Mouse (Mus musculus): ENCODE measurements at regions not wholly inside any gene's neighbourhood (a gene's known extent, or its start where the extent isn't known, plus 50 kb on each side); places are given as distances from the start of the nearest gene placed in this dataset.

DNA sequence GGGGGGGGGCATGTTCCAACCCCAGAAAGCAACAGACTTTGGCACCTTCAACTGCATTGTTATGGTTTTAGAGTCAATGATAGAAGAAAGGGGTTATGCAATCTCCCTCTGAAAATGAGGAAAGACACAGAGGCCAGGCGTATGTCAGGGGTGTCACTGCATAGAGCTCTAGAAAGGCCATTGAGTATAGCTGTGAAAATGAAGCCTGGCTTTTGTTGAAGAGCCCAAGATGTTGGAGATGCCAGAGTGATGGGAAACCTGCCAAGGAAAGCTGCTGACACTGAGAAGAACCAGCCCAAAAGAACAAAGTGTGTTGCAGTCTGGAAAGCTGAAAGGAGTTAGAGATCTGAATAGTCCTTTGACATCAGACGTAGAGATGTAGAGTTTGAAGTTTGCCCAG lies 1022.2 kb upstream of the Slit2 start:
- Histone ChIP-seq H3K4me2 (ENCODE audit: low read length) (no peak overlapping the region), H3K4me1 (ENCODE audit: control insufficient read depth, insufficient read depth, low read depth, low read length) (no peaks in the 10 kb centered on the region), H3K27ac (ENCODE audit: low read depth, low read length) (no peak overlapping the region), H3K9me3 (ENCODE audit: control insufficient read depth, low read length) (no peaks in the 10 kb centered on the region), H3K9ac (ENCODE audit: low read depth, low read length) (no peak overlapping the region), H3K36me3 (ENCODE audit: control insufficient read depth, insufficient read depth, low read length) (no peaks in the 10 kb centered on the region), H3K4me3 (ENCODE audit: low read length) (no peak overlapping the region), H3K27me3 (replicated peaks; ENCODE audit: control insufficient read depth, insufficient read depth, low read length) (no peaks in the 10 kb centered on the region)
- WGBS = 64% methylated on average over 2 of the region's 2 CpGs
- ATAC-seq = no peak

DNA sequence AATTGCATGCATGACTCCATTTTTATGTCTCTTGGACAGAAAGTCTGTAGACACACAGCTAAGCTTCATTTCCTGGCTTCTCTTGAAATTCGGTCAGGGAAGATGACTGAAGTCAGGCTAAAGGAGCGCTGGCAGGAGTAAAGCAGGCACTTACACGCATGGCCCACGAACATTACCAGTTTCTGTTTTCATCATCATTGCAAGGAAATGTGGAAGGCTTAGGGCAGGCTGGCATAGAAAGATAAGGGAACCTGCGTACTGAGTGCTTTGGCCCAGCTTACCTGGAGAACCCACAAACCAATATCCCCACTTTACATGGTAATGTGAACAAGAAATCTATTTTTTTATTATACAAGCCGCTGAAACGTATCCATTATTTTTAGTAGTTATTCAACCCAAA lies 1056.6 kb upstream of the Slit2 start:
- Histone ChIP-seq H3K9me3 (ENCODE audit: control insufficient read depth, low read length) (no peaks in the 10 kb centered on the region), H3K4me1 (ENCODE audit: control insufficient read depth, insufficient read depth, low read depth, low read length) (no peaks in the 10 kb centered on the region), H3K4me2 (ENCODE audit: low read length) (no peak overlapping the region), H3K9ac (ENCODE audit: low read depth, low read length) (no peak overlapping the region), H3K36me3 (ENCODE audit: control insufficient read depth, insufficient read depth, low read length) (no peaks in the 10 kb centered on the region), H3K4me3 (ENCODE audit: low read length) (no peak overlapping the region), H3K27me3 (replicated peaks; ENCODE audit: control insufficient read depth, insufficient read depth, low read length) (no peaks in the 10 kb centered on the region), H3K27ac (ENCODE audit: low read depth, low read length) (no peak overlapping the region)
- 82% methylated on average over 7 of the region's 7 CpGs for WGBS
- no peak for ATAC-seq

DNA sequence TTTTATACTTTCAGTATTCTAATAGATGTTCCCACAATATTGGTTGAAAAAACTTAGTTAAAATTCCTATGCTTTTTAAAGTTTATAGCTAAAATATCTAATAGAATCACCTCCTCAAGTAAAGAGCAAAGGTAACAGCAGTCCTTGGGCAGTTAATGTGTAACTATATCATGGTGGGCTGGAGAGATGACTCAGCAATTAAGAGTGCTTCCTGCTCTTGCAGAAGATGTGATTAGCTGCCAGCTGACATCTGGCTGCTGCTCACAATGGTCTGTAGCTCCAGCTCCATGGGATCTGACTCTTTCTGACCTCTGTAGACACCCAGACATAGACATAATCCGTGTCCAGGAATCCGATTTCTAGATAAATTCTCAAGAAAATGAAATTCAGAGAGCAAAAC lies 1044.5 kb upstream of the Lcorl start:
- no peak for ATAC-seq
- Histone ChIP-seq H3K27ac (ENCODE audit: low read depth, low read length) (no peak overlapping the region), H3K27me3 (replicated peaks; ENCODE audit: control insufficient read depth, insufficient read depth, low read length) (no peaks in the 10 kb centered on the region), H3K4me1 (ENCODE audit: control insufficient read depth, insufficient read depth, low read depth, low read length) (no peaks in the 10 kb centered on the region), H3K4me3 (ENCODE audit: low read length) (no peak overlapping the region), H3K9me3 (ENCODE audit: control insufficient read depth, low read length) (no peaks in the 10 kb centered on the region), H3K4me2 (ENCODE audit: low read length) (no peak overlapping the region), H3K36me3 (ENCODE audit: control insufficient read depth, insufficient read depth, low read length) (no peaks in the 10 kb centered on the region), H3K9ac (ENCODE audit: low read depth, low read length) (no peak overlapping the region)
- WGBS = 80% methylated on average over 2 of the region's 2 CpGs

DNA sequence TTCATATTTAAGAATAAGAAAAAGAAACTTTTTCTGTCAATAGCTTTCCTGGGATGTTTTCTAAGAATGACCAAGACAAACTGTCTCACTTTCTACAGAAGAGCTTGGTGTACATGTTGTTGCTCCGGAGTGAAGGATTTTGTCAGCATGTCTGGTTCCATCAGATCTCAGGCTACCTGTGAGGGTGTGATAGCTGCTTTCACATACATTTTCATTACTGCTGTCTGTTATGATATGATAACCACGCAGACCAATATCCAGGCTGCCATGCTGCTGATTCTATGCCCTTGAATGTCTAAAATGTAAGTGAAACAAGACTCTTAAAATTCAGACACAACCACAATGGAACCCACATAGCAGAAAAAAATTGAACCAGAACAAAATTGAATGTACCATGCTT lies 1036.6 kb upstream of the Lcorl start:
- Histone ChIP-seq H3K36me3 (ENCODE audit: control insufficient read depth, insufficient read depth, low read length) (no peaks in the 10 kb centered on the region), H3K27me3 (replicated peaks; ENCODE audit: control insufficient read depth, insufficient read depth, low read length) (no peaks in the 10 kb centered on the region), H3K27ac (ENCODE audit: low read depth, low read length) (no peak overlapping the region), H3K4me3 (ENCODE audit: low read length) (no peak overlapping the region), H3K4me2 (ENCODE audit: low read length) (no peak overlapping the region), H3K4me1 (ENCODE audit: control insufficient read depth, insufficient read depth, low read depth, low read length) (no peaks in the 10 kb centered on the region), H3K9ac (ENCODE audit: low read depth, low read length) (no peak overlapping the region), H3K9me3 (ENCODE audit: control insufficient read depth, low read length) (no peaks in the 10 kb centered on the region)
- ATAC-seq = no peak
- 84% methylated on average over 2 of the region's 2 CpGs for WGBS

DNA sequence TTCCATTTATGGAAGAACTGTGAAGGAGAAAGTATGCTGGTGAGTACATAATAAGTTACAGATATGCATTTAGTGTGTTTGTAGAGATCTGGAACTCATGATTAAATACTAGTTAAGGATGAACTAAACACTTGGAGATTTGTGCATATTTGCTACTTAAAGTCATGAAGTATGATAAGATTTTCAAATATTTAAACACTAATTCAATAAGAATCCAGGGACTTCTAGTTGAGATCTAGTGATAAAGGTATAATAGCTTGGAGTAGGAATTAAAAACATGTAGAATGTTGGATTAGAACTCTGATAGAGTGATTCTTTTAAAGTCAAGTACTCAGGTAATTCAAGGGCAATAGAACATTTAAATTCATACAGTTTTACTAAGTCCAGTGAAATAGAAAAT lies 1026.5 kb upstream of the Lcorl start:
- Histone ChIP-seq H3K27me3 (replicated peaks; ENCODE audit: control insufficient read depth, insufficient read depth, low read length) (no peaks in the 10 kb centered on the region), H3K27ac (ENCODE audit: low read depth, low read length) (no peak overlapping the region), H3K9me3 (ENCODE audit: control insufficient read depth, low read length) (no peaks in the 10 kb centered on the region), H3K36me3 (ENCODE audit: control insufficient read depth, insufficient read depth, low read length) (no peaks in the 10 kb centered on the region), H3K9ac (ENCODE audit: low read depth, low read length) (no peak overlapping the region), H3K4me3 (ENCODE audit: low read length) (no peak overlapping the region), H3K4me1 (ENCODE audit: control insufficient read depth, insufficient read depth, low read depth, low read length) (no peaks in the 10 kb centered on the region), H3K4me2 (ENCODE audit: low read length) (no peak overlapping the region)
- ATAC-seq = no peak

DNA sequence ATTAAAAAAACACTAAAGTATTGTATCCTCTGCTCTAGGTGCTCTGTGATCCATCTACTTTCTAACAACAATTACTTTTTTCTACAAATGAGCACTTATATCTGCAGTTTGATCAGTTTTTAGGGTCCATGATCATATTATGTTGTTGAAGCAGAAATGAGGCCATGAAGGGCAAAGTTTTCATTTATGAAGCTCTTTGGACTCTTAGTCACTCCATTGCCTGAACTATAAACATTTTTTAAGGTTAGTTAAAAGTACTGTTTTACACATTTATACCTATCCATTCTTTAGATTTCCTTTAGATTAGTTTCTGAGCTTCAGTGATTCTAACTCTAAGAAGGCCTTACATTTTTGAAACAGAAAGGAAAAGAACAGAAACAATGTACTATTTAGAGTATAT lies 999.4 kb upstream of the Lcorl start:
- no peaks in the 10 kb centered on the region for H3K27me3 ChIP-seq (replicated peaks; ENCODE audit: control insufficient read depth, insufficient read depth, low read length)
- H3K9ac ChIP-seq (ENCODE audit: low read depth, low read length) = no peak overlapping the region
- no peaks in the 10 kb centered on the region for H3K36me3 ChIP-seq (ENCODE audit: control insufficient read depth, insufficient read depth, low read length)
- no peaks in the 10 kb centered on the region for H3K4me1 ChIP-seq (ENCODE audit: control insufficient read depth, insufficient read depth, low read depth, low read length)
- no peak overlapping the region for H3K4me2 ChIP-seq (ENCODE audit: low read length)
- H3K9me3 ChIP-seq (ENCODE audit: control insufficient read depth, low read length) = no peaks in the 10 kb centered on the region
- H3K4me3 ChIP-seq (ENCODE audit: low read length) = no peak overlapping the region
- no peak for ATAC-seq
- H3K27ac ChIP-seq (ENCODE audit: low read depth, low read length) = no peak overlapping the region

DNA sequence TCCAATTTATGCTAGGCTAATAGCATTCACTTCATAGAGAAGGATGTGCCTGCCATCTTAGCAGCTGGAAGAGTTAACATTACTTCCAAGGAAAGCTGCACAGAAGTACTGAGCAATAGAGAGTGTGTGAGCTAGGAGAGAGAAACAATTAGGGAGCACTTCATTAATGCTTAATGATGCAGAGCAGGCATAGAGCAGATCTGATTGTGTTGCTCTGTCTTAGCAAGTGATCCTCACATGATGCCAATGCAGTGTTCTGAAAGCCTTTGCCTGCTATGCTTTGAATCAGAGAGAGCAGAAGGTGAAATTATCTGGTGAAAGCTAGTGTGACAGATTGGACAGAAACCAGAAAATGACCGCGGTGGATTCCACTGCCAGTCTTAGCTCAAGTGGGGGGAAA lies 987.8 kb upstream of the Lcorl start:
- Histone ChIP-seq H3K9me3 (ENCODE audit: control insufficient read depth, low read length) (no peaks in the 10 kb centered on the region), H3K4me1 (ENCODE audit: control insufficient read depth, insufficient read depth, low read depth, low read length) (no peaks in the 10 kb centered on the region), H3K4me3 (ENCODE audit: low read length) (no peak overlapping the region), H3K27me3 (replicated peaks; ENCODE audit: control insufficient read depth, insufficient read depth, low read length) (no peaks in the 10 kb centered on the region), H3K9ac (ENCODE audit: low read depth, low read length) (no peak overlapping the region), H3K36me3 (ENCODE audit: control insufficient read depth, insufficient read depth, low read length) (no peaks in the 10 kb centered on the region), H3K4me2 (ENCODE audit: low read length) (no peak overlapping the region), H3K27ac (ENCODE audit: low read depth, low read length) (no peak overlapping the region)
- 38% methylated on average over 2 of the region's 2 CpGs for WGBS
- ATAC-seq = peak; percentile 91

DNA sequence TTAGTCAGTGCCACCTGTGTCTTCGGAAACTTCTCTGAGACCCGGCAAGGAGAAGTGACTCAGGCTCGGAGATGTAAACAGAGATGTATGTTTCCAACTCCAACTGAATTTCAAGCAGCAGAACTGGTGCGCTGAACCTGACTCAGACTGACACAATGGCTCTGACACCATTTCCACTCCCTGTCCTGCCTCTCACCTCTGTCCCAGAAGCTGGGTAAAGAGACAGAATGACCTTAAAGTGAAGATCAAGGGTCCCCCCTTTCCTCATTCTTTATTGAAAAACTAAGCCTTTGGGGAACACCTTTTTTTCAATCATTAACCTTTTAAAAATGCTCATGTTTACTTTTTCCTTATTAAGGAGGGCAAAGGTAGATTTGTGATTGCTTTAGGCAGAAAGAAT lies 979.4 kb upstream of the Lcorl start:
- H3K9ac ChIP-seq (ENCODE audit: low read depth, low read length) = no peak overlapping the region
- no peaks in the 10 kb centered on the region for H3K27me3 ChIP-seq (replicated peaks; ENCODE audit: control insufficient read depth, insufficient read depth, low read length)
- no peak for ATAC-seq
- H3K4me2 ChIP-seq (ENCODE audit: low read length) = no peak overlapping the region
- no peaks in the 10 kb centered on the region for H3K36me3 ChIP-seq (ENCODE audit: control insufficient read depth, insufficient read depth, low read length)
- no peaks in the 10 kb centered on the region for H3K4me1 ChIP-seq (ENCODE audit: control insufficient read depth, insufficient read depth, low read depth, low read length)
- H3K9me3 ChIP-seq (ENCODE audit: control insufficient read depth, low read length) = no peaks in the 10 kb centered on the region
- H3K27ac ChIP-seq (ENCODE audit: low read depth, low read length) = no peak overlapping the region
- H3K4me3 ChIP-seq (ENCODE audit: low read length) = no peak overlapping the region
- 88% methylated on average over 4 of the region's 4 CpGs for WGBS

DNA sequence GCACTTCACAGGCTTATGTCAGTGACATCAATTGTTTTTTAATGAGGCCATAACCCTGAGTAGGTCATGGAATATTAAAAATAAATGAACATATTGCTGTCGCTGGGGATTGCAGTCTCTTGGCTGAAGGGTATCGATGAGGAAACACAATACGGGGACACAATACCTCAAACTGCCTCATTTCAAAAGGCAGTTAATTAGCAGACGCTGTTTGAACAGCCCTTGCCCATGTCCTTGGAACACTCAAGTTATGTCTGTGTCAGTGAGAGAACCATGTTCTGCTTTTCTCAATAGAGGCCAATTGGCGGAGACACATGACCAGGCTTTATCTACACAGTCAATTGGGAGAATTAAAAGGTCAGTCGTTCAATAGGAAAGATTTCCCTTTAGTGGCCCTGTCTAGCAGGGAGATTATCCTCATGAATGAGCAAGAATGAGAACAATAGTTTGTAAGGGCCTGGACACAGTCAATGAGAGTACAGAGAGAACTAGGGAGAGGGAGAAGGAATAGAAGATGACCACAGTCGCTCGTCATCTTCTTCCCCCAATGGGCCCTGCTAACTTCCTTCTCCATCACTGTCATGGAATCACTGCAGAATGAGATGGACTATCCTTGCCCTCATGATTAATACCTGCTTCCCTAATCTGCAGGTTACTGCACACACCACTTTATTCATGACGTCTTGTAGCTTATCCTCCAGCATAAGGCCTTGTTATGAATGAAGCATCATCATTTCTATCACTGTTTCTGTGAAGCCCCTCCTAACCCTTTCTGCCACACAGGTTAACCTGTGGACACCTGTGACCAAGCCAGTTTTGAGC lies 973.6 kb upstream of the Lcorl start:
- no peak overlapping the region for H3K9ac ChIP-seq (ENCODE audit: low read depth, low read length)
- peak; percentile 34; the same call in 1 of the 2 replicates for ATAC-seq
- no peaks in the 10 kb centered on the region for H3K9me3 ChIP-seq (ENCODE audit: control insufficient read depth, low read length)
- no peak overlapping the region for H3K4me2 ChIP-seq (ENCODE audit: low read length)
- no peaks in the 10 kb centered on the region for H3K4me1 ChIP-seq (ENCODE audit: control insufficient read depth, insufficient read depth, low read depth, low read length)
- no peaks in the 10 kb centered on the region for H3K27me3 ChIP-seq (replicated peaks; ENCODE audit: control insufficient read depth, insufficient read depth, low read length)
- no peak overlapping the region for H3K4me3 ChIP-seq (ENCODE audit: low read length)
- 22% methylated on average over 9 of the region's 9 CpGs for WGBS
- no peak overlapping the region for H3K27ac ChIP-seq (ENCODE audit: low read depth, low read length)
- no peaks in the 10 kb centered on the region for H3K36me3 ChIP-seq (ENCODE audit: control insufficient read depth, insufficient read depth, low read length)

DNA sequence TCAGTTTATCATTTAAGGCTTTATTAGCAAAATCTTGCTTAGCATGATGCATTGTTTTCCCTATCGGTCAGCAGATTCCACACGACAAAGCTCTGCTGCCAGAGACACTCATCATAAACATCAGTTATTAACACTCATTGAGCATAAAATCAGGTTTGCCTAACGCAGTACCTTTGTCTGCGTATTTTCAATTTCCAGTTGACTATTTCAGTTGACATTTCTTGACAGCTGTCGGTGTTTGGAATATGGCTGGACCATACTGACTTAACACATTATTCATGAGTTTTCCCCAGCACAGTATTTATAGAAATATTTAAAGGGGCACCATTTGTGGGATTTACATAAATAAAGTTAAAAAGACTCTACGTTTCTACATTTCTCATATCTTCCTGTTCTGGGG lies 972.7 kb upstream of the Lcorl start:
- Histone ChIP-seq H3K9ac (ENCODE audit: low read depth, low read length) (no peak overlapping the region), H3K27ac (ENCODE audit: low read depth, low read length) (no peak overlapping the region), H3K36me3 (ENCODE audit: control insufficient read depth, insufficient read depth, low read length) (no peaks in the 10 kb centered on the region), H3K9me3 (ENCODE audit: control insufficient read depth, low read length) (no peaks in the 10 kb centered on the region), H3K27me3 (replicated peaks; ENCODE audit: control insufficient read depth, insufficient read depth, low read length) (no peaks in the 10 kb centered on the region), H3K4me1 (ENCODE audit: control insufficient read depth, insufficient read depth, low read depth, low read length) (no peaks in the 10 kb centered on the region), H3K4me2 (ENCODE audit: low read length) (no peak overlapping the region), H3K4me3 (ENCODE audit: low read length) (no peak overlapping the region)
- ATAC-seq = no peak
- 43% methylated on average over 6 of the region's 6 CpGs for WGBS

Measured in hindbrain, embryonic 16.5 days (tissue).